Mouse (Mus musculus) intestine, postnatal 0 days (tissue): ENCODE data around the gene Slx4. TPM values are rescaled to one million over a fixed set of nuclear protein-coding genes. Genes with fewer than 3 reads are reported as not detected.

Source experiments
- ATAC-seq: fragments of 200-750 bp; cut with Nextera tagmentation; 2 replicates; pipeline ENCODE4 v1.8.0; 2017; ENCODE audit warnings: mild to moderate bottlenecking, moderate TSS enrichment, moderate library complexity
- H3K27ac ChIP-seq: fragments of 300-500 bp; sonication (generic); 2 replicates; pipeline ENCODE4 v1.5.1; 2014; ENCODE audit warnings: mild to moderate bottlenecking, low read depth, low read length, moderate library complexity
- H3K27me3 ChIP-seq: fragments of 300-500 bp; sonication (generic); replicated peaks from 2 replicates; pipeline ENCODE4 v1.6.1; 2014; ENCODE audit warnings: low read length, mixed read lengths; ENCODE audit not compliant: control insufficient read depth, insufficient read depth
- H3K36me3 ChIP-seq: fragments of 300-500 bp; sonication (generic); 2 replicates; pipeline ENCODE4 v1.6.1; 2014; ENCODE audit warnings: mild to moderate bottlenecking, moderate library complexity; ENCODE audit not compliant: control insufficient read depth, insufficient read depth
- H3K4me1 ChIP-seq: fragments of 300-500 bp; sonication (generic); replicated peaks from 2 replicates; pipeline ENCODE4 v1.6.1; 2014; ENCODE audit warnings: antibody characterized with exemption, low read length, mixed read lengths; ENCODE audit not compliant: control insufficient read depth, insufficient read depth
- H3K4me2 ChIP-seq: fragments of 300-500 bp; sonication (generic); replicated peaks from 2 replicates; pipeline ENCODE4 v1.6.1; 2014; ENCODE audit warnings: low read depth, mild to moderate bottlenecking, moderate library complexity
- H3K4me3 ChIP-seq: fragments of 300-500 bp; sonication (generic); 2 replicates; pipeline ENCODE4 v1.5.1; 2014; ENCODE audit warnings: low read depth, low read length
- H3K9ac ChIP-seq: fragments of 300-500 bp; sonication (generic); 2 replicates; pipeline ENCODE4 v1.6.1; 2014; ENCODE audit warnings: mild to moderate bottlenecking, low read depth, low read length
- H3K9me3 ChIP-seq: fragments of 300-500 bp; sonication (generic); 2 replicates; pipeline ENCODE4 v1.6.1; 2016; ENCODE audit warnings: mixed run types; ENCODE audit not compliant: control insufficient read depth
- CTCF ChIP-seq: sonication (generic); IDR thresholded peaks from 2 replicates; pipeline ENCODE4 v1.5.1; 2016; ENCODE audit warnings: low read depth, mild to moderate bottlenecking, control low read depth, antibody characterized with exemption, moderate library complexity
- WGBS: fragments of 180-500 bp; shearing (Covaris S2); extraction: QIAGEN DNeasy Blood & Tissue Kit; methylation state at CpG from one replicate; pipeline ENCODE4 v1.1.7; 2014; 5-methylcytosine and 5-hydroxymethylcytosine counted together
- polyA plus RNA-seq: library from polyadenylated mRNA; unstranded; fragments of >200 nt; fragmentation: Nextera tagmentation; extraction: Ambion mirVana; gene quantifications from 2 replicates; pipeline ENCODE4 v1.2.1, GENCODE M21; 2015

Slx4 gene
- polyA plus RNA-seq, result 5.6 and 6.0 TPM in 2 replicates

GRCm38 (mm10) chr16:4003489-4004398 is at the start of gene Slx4:
Slx4 (minus strand) TSS chr16:4003770.
- no peaks in the 10 kb centered on the region for H3K27me3 ChIP-seq
- peak within 1 kb of the TSS; percentile 93 for H3K4me2 ChIP-seq
- H3K9ac ChIP-seq, result peak within 1 kb of the TSS; percentile 61
- H3K9me3 ChIP-seq, result no peaks in the 10 kb centered on the region
- peak; percentile 92 for ATAC-seq
- H3K36me3 ChIP-seq, result peaks cover 22% of the 10 kb centered on the region
- peak within 1 kb of the TSS; percentile 95 for H3K4me3 ChIP-seq
- peaks cover 4% of the 10 kb centered on the region; the same call in 1 of the 2 replicates for H3K4me1 ChIP-seq
- 1% methylated on average over 58 of the region's 58 CpGs for WGBS
- peak within 1 kb of the TSS; percentile 85 for H3K27ac ChIP-seq
- TF ChIP-seq CTCF, result peak; percentile 75

GRCm38 (mm10) chr16:4052601-4053000 is 49.0 kb upstream of the Slx4 start:
- Histone ChIP-seq H3K27me3 (no peaks in the 10 kb centered on the region), H3K4me2 (no peak overlapping the region), H3K9me3 (no peaks in the 10 kb centered on the region), H3K9ac (no peak overlapping the region), H3K4me3 (no peak overlapping the region), H3K36me3 (peaks cover 73% of the 10 kb centered on the region), H3K4me1 (no peaks in the 10 kb centered on the region), H3K27ac (no peak overlapping the region)
- WGBS, result 98% methylated on average over 4 of the region's 4 CpGs
- no peak for ATAC-seq
- TF ChIP-seq CTCF, result no peak

DNA sequence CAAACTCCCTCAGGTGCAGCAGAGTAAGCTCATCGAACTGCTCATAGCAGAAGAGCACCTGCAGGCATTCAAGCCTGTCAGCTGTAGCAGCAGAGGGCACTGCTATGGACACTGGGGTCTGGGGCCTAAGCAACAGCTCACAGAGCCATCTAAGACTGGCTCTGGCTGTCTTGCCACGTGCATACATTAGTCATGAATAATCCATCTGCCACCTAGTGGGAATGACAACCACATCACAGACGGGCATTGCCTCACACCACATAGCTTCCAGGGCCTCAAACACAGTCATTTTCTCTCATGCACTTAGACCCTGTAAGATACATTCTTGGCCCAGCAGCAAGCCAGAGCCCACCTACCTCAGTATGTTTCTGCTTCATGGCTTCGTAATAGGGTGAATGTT is 42.0 kb upstream of the Slx4 start:
- H3K4me3 ChIP-seq, result no peak overlapping the region
- peaks cover 69% of the 10 kb centered on the region for H3K36me3 ChIP-seq
- no peak overlapping the region for H3K9ac ChIP-seq
- H3K4me1 ChIP-seq, result no peaks in the 10 kb centered on the region
- peak; percentile 55 for TF ChIP-seq CTCF
- 88% methylated on average over 4 of the region's 4 CpGs for WGBS
- no peaks in the 10 kb centered on the region for H3K9me3 ChIP-seq
- no peak for ATAC-seq
- H3K4me2 ChIP-seq, result no peak overlapping the region
- H3K27ac ChIP-seq, result no peak overlapping the region
- H3K27me3 ChIP-seq, result no peaks in the 10 kb centered on the region

DNA sequence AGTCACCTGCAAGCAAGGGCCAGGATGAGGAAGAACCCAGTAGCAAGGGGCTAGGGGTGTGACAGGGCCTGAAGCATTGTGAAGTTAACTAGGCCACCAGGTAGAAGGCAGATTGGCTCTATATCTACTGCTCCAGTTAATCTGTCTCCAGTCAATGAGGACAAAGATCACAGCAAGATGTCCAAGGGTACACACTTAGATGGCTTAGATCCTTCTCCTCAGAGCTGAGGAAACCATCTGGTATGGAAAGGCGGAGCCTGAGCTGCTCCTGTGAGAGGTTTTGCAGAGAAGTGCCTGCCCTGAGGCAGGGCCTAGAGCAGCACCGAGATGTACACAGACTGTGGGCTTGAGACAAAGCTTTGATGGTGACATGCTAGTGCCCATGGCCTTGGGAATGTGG is 40.5 kb upstream of the Slx4 start:
- Histone ChIP-seq H3K27ac (no peak overlapping the region), H3K9ac (no peak overlapping the region), H3K9me3 (no peaks in the 10 kb centered on the region), H3K4me2 (no peak overlapping the region), H3K4me3 (no peak overlapping the region), H3K27me3 (no peaks in the 10 kb centered on the region), H3K4me1 (no peaks in the 10 kb centered on the region), H3K36me3 (peaks cover 70% of the 10 kb centered on the region)
- 0 out of 2 replicates have a peak, but pooled peaks have one; percentile 13 for ATAC-seq
- 93% methylated on average over 2 of the region's 2 CpGs for WGBS
- no peak for TF ChIP-seq CTCF

DNA sequence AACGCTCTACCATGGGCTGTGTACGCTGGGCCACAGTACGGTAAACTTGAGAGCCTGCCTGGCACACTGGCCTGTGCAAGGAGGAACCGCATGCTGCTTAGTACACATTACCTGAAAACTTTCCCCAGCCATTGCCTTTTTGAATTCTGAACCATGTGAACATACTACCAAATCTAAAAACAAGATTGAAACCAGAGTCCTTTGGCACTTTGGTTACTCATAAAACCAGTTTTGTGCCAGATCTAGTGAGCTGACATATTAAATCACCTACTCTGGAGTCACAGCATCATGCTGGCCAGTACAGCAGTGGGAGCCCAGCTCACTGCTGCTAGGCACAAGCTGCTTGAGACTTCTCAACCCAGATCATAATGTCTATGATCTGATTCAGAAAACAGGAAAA is 38.1 kb upstream of the Slx4 start:
- Histone ChIP-seq H3K4me3 (no peak overlapping the region), H3K9ac (no peak overlapping the region), H3K9me3 (no peaks in the 10 kb centered on the region), H3K36me3 (peaks cover 62% of the 10 kb centered on the region), H3K27me3 (no peaks in the 10 kb centered on the region), H3K4me2 (no peak overlapping the region), H3K4me1 (no peaks in the 10 kb centered on the region; the same call in 1 of the 2 replicates), H3K27ac (no peak overlapping the region)
- no peak for ATAC-seq
- 98% methylated on average over 4 of the region's 4 CpGs for WGBS
- TF ChIP-seq CTCF, result no peak

GRCm38 (mm10) chr16:4040206-4040605 is 36.6 kb upstream of the Slx4 start:
- no peaks in the 10 kb centered on the region; the same call in 1 of the 2 replicates for H3K4me1 ChIP-seq
- H3K36me3 ChIP-seq, result peaks cover 48% of the 10 kb centered on the region
- TF ChIP-seq CTCF, result no peak
- ATAC-seq, result no peak
- no peak overlapping the region for H3K4me2 ChIP-seq
- no peak overlapping the region for H3K27ac ChIP-seq
- H3K27me3 ChIP-seq, result no peaks in the 10 kb centered on the region
- H3K9me3 ChIP-seq, result no peaks in the 10 kb centered on the region
- H3K9ac ChIP-seq, result no peak overlapping the region
- no peak overlapping the region for H3K4me3 ChIP-seq
- WGBS, result 89% methylated on average over 5 of the region's 5 CpGs
